Mouse (Mus musculus) kidney, adult 2 months (tissue): ENCODE data around the gene Vmn1r113. TPM values are rescaled to one million over a fixed set of nuclear protein-coding genes. Genes with fewer than 3 reads are reported as not detected.
"Not testable (repeated sequence)": the region's sequence is repeated elsewhere in the genome, so short reads cannot be mapped to it uniquely, and the experiment has no call there.

Source experiments
- DNase-seq: peaks from one replicate; pipeline ENCODE4 v3.0.0; 2021
- H3K27ac ChIP-seq: fragments of 200-500 bp; 2 replicates; pipeline ENCODE4 v1.5.1; 2012; ENCODE audit warnings: low read depth, low read length, control low read depth, inconsistent platforms; ENCODE audit not compliant: insufficient read depth
- H3K27me3 ChIP-seq: fragments of 200-500 bp; replicated peaks from 2 replicates; pipeline ENCODE4 v1.6.1; 2012; ENCODE audit warnings: mild to moderate bottlenecking, moderate library complexity, low read length, inconsistent platforms; ENCODE audit not compliant: control insufficient read depth, insufficient read depth
- H3K36me3 ChIP-seq: fragments of 200-500 bp; 2 replicates; pipeline ENCODE4 v1.6.1; 2012; ENCODE audit warnings: mild to moderate bottlenecking, moderate library complexity, low read length, inconsistent platforms; ENCODE audit not compliant: control insufficient read depth, insufficient read depth
- H3K4me1 ChIP-seq: fragments of 200-500 bp; 2 replicates; pipeline ENCODE4 v1.6.1; 2011; ENCODE audit warnings: low read length; ENCODE audit not compliant: control insufficient read depth, insufficient read depth
- H3K4me3 ChIP-seq: fragments of 200-500 bp; 2 replicates; pipeline ENCODE4 v1.5.1; 2011; ENCODE audit warnings: mild to moderate bottlenecking, low read depth, low read length, control low read depth; ENCODE audit not compliant: insufficient read depth
- WGBS: fragments of 180-500 bp; shearing (Covaris S2); methylation state at CpG from one replicate; pipeline ENCODE4 v1.1.7; 2018; 5-methylcytosine and 5-hydroxymethylcytosine counted together
- polyA plus RNA-seq: library from polyadenylated mRNA; depleted of rRNA; stranded (reverse); fragments of >200 nt; gene quantifications from 2 replicates; pipeline ENCODE4 v1.2.3, GENCODE M21; 2012; rRNA removed

Vmn1r113 gene
- not detected in 2 replicates for polyA plus RNA-seq

- not testable (repeated sequence) for H3K36me3 ChIP-seq, H3K27me3 ChIP-seq
- 50% methylated on average over 2 of the region's 2 CpGs for WGBS
These were observed at the start of gene Vmn1r113 for GRCm38 (mm10) chr7:20786985-20787384. Vmn1r113 (plus strand) TSS chr7:20787285.

DNA sequence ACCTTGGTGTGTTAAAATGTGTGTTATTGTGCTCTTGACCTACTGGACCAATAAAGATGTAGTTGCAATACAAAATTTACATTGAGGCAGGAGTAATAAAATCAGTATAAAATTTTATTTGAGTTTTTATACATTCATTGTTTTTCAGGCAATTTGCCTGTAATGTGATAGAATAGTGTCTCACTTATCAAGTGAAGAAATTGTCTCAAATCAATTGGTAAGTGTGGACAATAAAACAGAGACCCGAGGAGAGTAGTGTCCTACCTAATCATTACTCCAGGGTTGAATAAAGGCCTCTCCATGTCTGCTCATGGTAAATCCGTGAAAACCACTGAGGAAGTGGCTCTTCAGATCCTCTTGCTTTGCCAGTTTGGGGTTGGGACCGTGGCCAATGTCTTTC lies 16.2 kb upstream of the Vmn1r113 start, which contains the start of gene Vmn1r112:
TSS of gene Vmn1r112 (plus strand) at position 301 of the 400 bp plus-strand sequence.
- no CpG with 5 or more reads among the region's 3 CpGs for WGBS
- not testable (repeated sequence) for H3K4me1 ChIP-seq, H3K27ac ChIP-seq, H3K36me3 ChIP-seq, H3K27me3 ChIP-seq, H3K4me3 ChIP-seq, DNase-seq

More at GRCm38 (mm10) chr7:20786985-20787384, at the start of gene Vmn1r113:
- H3K4me3 ChIP-seq, H3K4me1 ChIP-seq, H3K27ac ChIP-seq, DNase-seq: not testable (repeated sequence)

DNA sequence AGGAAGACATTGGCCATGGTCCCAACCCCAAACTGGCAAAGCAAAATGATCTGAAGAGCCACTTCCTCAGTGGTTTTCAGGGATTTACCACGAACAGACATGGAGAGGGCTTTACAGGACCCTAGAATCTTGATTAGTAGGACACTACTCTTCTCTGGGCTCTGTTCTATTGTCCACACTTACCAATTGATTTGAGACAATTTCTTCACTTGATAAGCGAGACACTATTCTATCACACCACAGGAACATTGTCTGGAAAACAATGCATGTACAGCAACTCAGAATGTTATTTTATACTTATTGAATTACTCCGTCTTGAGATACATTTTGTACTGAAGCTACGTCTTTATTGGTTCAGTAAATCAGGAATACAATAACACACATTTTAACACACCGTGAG lies 25.0 kb downstream of the Vmn1r113 start, which contains the start of gene Vmn1r114:
TSS of gene Vmn1r114 (minus strand) at position 101 of the 400 bp plus-strand sequence.
- H3K4me3 ChIP-seq, H3K36me3 ChIP-seq, DNase-seq, H3K27me3 ChIP-seq, H3K27ac ChIP-seq, H3K4me1 ChIP-seq: not testable (repeated sequence)
- WGBS, result no CpG with 5 or more reads among the region's 5 CpGs

Other genes starting within 250 kb of the Vmn1r113 start
- not detected in 2 replicates for gene Gm5726, start 241.5 kb upstream of the Vmn1r113 start, polyA plus RNA-seq
- not detected in 2 replicates for gene Gm4141, start 211.0 kb upstream of the Vmn1r113 start, polyA plus RNA-seq
- not detected in 2 replicates for gene Gm4513, start 188.3 kb upstream of the Vmn1r113 start, polyA plus RNA-seq
- gene Vmn1r107, start 118.4 kb upstream of the Vmn1r113 start, polyA plus RNA-seq, result not detected in 2 replicates
- gene Vmn1r111, start 84.1 kb upstream of the Vmn1r113 start, polyA plus RNA-seq, result not detected in 2 replicates
- gene Gm10668, start 56.7 kb upstream of the Vmn1r113 start, polyA plus RNA-seq, result not detected in 2 replicates
- not detected in 2 replicates for gene Vmn1r112, start 16.1 kb upstream of the Vmn1r113 start, polyA plus RNA-seq
- not detected in 2 replicates for gene Vmn1r114, start 24.9 kb downstream of the Vmn1r113 start, polyA plus RNA-seq
- not detected in 2 replicates for gene Vmn1r115, start 57.7 kb downstream of the Vmn1r113 start, polyA plus RNA-seq
- not detected in 2 replicates for gene Vmn1r116, start 85.0 kb downstream of the Vmn1r113 start, polyA plus RNA-seq
- not detected in 2 replicates for gene Vmn1r117, start 96.8 kb downstream of the Vmn1r113 start, polyA plus RNA-seq
- gene Vmn1r118, start 125.1 kb downstream of the Vmn1r113 start, polyA plus RNA-seq, result not detected in 2 replicates
- not detected in 2 replicates for gene Vmn1r119, start 225.2 kb downstream of the Vmn1r113 start, polyA plus RNA-seq